ENCODE assay signal across 27 mouse cellular contexts in the genomic region with DNA sequence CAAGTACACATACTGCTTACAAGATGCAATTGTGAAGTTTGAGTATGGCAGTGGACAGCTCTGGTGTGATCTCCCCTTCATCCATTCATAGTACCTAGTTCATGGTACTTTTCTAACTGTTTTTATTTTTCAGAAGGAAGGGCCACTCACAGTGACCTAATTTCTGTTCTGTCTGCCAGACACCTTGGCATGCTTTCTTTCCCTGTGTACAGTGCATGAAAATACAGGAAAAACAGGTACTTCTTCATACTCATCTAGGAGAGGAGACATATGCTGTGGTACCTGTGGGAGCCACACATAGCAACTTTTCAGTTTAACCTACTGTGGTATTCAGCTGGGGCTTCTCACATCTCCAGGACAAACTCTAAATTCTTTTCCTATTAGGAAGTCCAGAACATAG.
DNase-seq lines count a peak whose midpoint lies in the region; ATAC-seq and TF ChIP-seq lines count a peak whose summit lies in the region.
"Had no signal": no experiment of that assay in that cellular context is flagged by ENCODE, and none has a peak within 500 bp of the region (broad histone marks: within the 10 kb centered on the region; RNA-seq: fewer than 3 reads in every experiment).

No protein-coding gene starts in this region.

- DNase-seq in forebrain, postnatal 0 days = no peak
- DNase-seq in cerebellum, postnatal 25 days = peak; percentile 27 to 43
- no peak for DNase-seq in kidney, adult 8-10 months
- DNase-seq in thymus, postnatal 25 days = no peak
- DNase-seq: adrenal gland, postnatal 14 days; embryo, embryonic 11 days; gastrocnemius, adult 2 months; gastrocnemius, postnatal 36 days; heart, postnatal 14 days; kidney, adult 2 months; kidney, postnatal 4 days; layer of hippocampus, postnatal 36 days; left cerebral cortex, postnatal 4 days; liver, postnatal 0 days; lung, postnatal 36 days; right cerebral cortex, postnatal 14 days had no signal

- peak overlapping the region; percentile 79; the same call in 1 of the 2 replicates for H3K27ac ChIP-seq in forebrain, embryonic 13.5 days
- no peak overlapping the region for H3K27ac ChIP-seq in forebrain, postnatal 0 days (ENCODE audit: low read depth, low read length)
- 0 out of 2 replicates have a peak overlapping the region, but pooled peaks have one; percentile 43 for H3K27ac ChIP-seq in midbrain, embryonic 15.5 days
- no peak overlapping the region for H3K27ac ChIP-seq in midbrain, embryonic 13.5 days
- H3K27ac ChIP-seq: embryonic facial prominence, embryonic 12.5 days; gastrocnemius, adult 2 months; heart, embryonic 13.5 days; intestine, embryonic 15.5 days; kidney, postnatal 0 days; liver, embryonic 12.5 days; neural tube, embryonic 13.5 days had no signal

- no peak overlapping the region for H3K9ac ChIP-seq in forebrain, embryonic 13.5 days
- no peak overlapping the region for H3K9ac ChIP-seq in forebrain, postnatal 0 days
- no peak overlapping the region for H3K9ac ChIP-seq in midbrain, embryonic 15.5 days
- no peak overlapping the region for H3K9ac ChIP-seq in midbrain, embryonic 13.5 days (replicated peaks)
- H3K9ac ChIP-seq: embryonic facial prominence, embryonic 12.5 days; heart, embryonic 13.5 days; intestine, embryonic 15.5 days; liver, embryonic 12.5 days; liver, postnatal 0 days; neural tube, embryonic 13.5 days had no signal

- TF ChIP-seq CTCF in forebrain, postnatal 0 days (IDR thresholded peaks at IDR 0.05; ENCODE audit: low read depth) = no peak

- H3K9me3 ChIP-seq in forebrain, embryonic 13.5 days (replicated peaks) = no peaks in the 10 kb centered on the region
- no peaks in the 10 kb centered on the region for H3K9me3 ChIP-seq in forebrain, postnatal 0 days (ENCODE audit: low read length)
- no peaks in the 10 kb centered on the region for H3K9me3 ChIP-seq in midbrain, embryonic 15.5 days
- H3K9me3 ChIP-seq in midbrain, embryonic 13.5 days = no peaks in the 10 kb centered on the region
- H3K9me3 ChIP-seq: embryonic facial prominence, embryonic 12.5 days; heart, embryonic 13.5 days; intestine, embryonic 15.5 days; liver, embryonic 12.5 days; neural tube, embryonic 13.5 days had no signal

- no peak overlapping the region for H3K4me2 ChIP-seq in forebrain, embryonic 13.5 days
- H3K4me2 ChIP-seq in forebrain, postnatal 0 days (ENCODE audit: low read depth) = no peak overlapping the region
- no peak overlapping the region for H3K4me2 ChIP-seq in midbrain, embryonic 15.5 days
- no peak overlapping the region for H3K4me2 ChIP-seq in midbrain, embryonic 13.5 days (replicated peaks)
- H3K4me2 ChIP-seq: embryonic facial prominence, embryonic 12.5 days; heart, embryonic 13.5 days; intestine, embryonic 15.5 days; liver, embryonic 12.5 days; midbrain, embryonic 11.5 days; neural tube, embryonic 13.5 days had no signal

- no peaks in the 10 kb centered on the region for H3K27me3 ChIP-seq in forebrain, embryonic 13.5 days
- no peaks in the 10 kb centered on the region for H3K27me3 ChIP-seq in forebrain, postnatal 0 days (ENCODE audit: insufficient read depth, low read length)
- H3K27me3 ChIP-seq in midbrain, embryonic 15.5 days (replicated peaks) = no peaks in the 10 kb centered on the region
- H3K27me3 ChIP-seq in midbrain, embryonic 13.5 days = no peaks in the 10 kb centered on the region
- H3K27me3 ChIP-seq: embryonic facial prominence, embryonic 12.5 days; heart, embryonic 13.5 days; intestine, embryonic 15.5 days; liver, embryonic 12.5 days; neural tube, embryonic 13.5 days had no signal

- H3K36me3 ChIP-seq in forebrain, embryonic 13.5 days (ENCODE audit: poor library complexity, severe bottlenecking) = no peaks in the 10 kb centered on the region
- H3K36me3 ChIP-seq in forebrain, postnatal 0 days (ENCODE audit: insufficient read depth) = no peaks in the 10 kb centered on the region
- H3K36me3 ChIP-seq in midbrain, embryonic 15.5 days (replicated peaks) = no peaks in the 10 kb centered on the region
- no peaks in the 10 kb centered on the region for H3K36me3 ChIP-seq in midbrain, embryonic 13.5 days
- H3K36me3 ChIP-seq: embryonic facial prominence, embryonic 12.5 days; heart, embryonic 13.5 days; intestine, embryonic 15.5 days; liver, embryonic 12.5 days; neural tube, embryonic 13.5 days had no signal

- H3K4me1 ChIP-seq in forebrain, embryonic 13.5 days = peaks cover 16% of the 10 kb centered on the region
- H3K4me1 ChIP-seq in forebrain, postnatal 0 days (ENCODE audit: insufficient read depth) = peaks cover 4% of the 10 kb centered on the region; the same call in 1 of the 2 replicates
- H3K4me1 ChIP-seq in midbrain, embryonic 15.5 days = peaks cover 15% of the 10 kb centered on the region; the same call in 1 of the 2 replicates
- peaks cover 14% of the 10 kb centered on the region for H3K4me1 ChIP-seq in midbrain, embryonic 13.5 days (replicated peaks)
- H3K4me1 ChIP-seq: heart, embryonic 13.5 days; intestine, embryonic 15.5 days; liver, embryonic 12.5 days had no signal

- ATAC-seq in forebrain, embryonic 13.5 days = no peak
- ATAC-seq in forebrain, postnatal 0 days = no peak
- no peak for ATAC-seq in midbrain, embryonic 15.5 days (replicated peaks)
- no peak for ATAC-seq in midbrain, embryonic 13.5 days
- ATAC-seq: hindbrain, postnatal 0 days; intestine, embryonic 15.5 days; liver, embryonic 12.5 days; liver, postnatal 0 days had no signal

- no peak overlapping the region for H3K4me3 ChIP-seq in forebrain, embryonic 13.5 days
- no peak overlapping the region for H3K4me3 ChIP-seq in forebrain, postnatal 0 days (ENCODE audit: low read depth, low read length)
- H3K4me3 ChIP-seq in midbrain, embryonic 15.5 days = no peak overlapping the region
- no peak overlapping the region for H3K4me3 ChIP-seq in midbrain, embryonic 13.5 days (replicated peaks)
- H3K4me3 ChIP-seq: embryonic facial prominence, embryonic 12.5 days; gastrocnemius, adult 2 months; heart, embryonic 13.5 days; intestine, embryonic 15.5 days; liver, embryonic 12.5 days; neural tube, embryonic 13.5 days had no signal

Comparison
In these comparisons a context has a peak if more than half of its experiments do, and no peak if none do; other contexts are left out.
1. H3K27ac ChIP-seq: peak in forebrain, embryonic 13.5 days (single experiment) and midbrain, embryonic 15.5 days (single experiment); none in forebrain, postnatal 0 days (single experiment) and midbrain, embryonic 13.5 days (single experiment).
2. DNase-seq: peak in cerebellum, postnatal 25 days (2 of 2); none in forebrain, postnatal 0 days (single experiment), kidney, adult 8-10 months (0 of 2) and thymus, postnatal 25 days (single experiment).